Mouse (Mus musculus) lung, adult 2 months (tissue): ENCODE measurements around the gene Gtf3c5.

Source experiments
- CTCF ChIP-seq: fragments of 200-500 bp; IDR thresholded peaks from 2 replicates; pipeline ENCODE4 v1.5.1; 2011; ENCODE audit warnings: mild to moderate bottlenecking, low read length, control low read depth; ENCODE audit not compliant: insufficient read depth
- POLR2A ChIP-seq: fragments of 200-500 bp; IDR thresholded peaks from 2 replicates; pipeline ENCODE4 v1.6.1; 2011; ENCODE audit warnings: low read depth, mild to moderate bottlenecking, control low read depth, low read length, borderline replicate concordance; ENCODE audit errors: extremely low read depth

DNA sequence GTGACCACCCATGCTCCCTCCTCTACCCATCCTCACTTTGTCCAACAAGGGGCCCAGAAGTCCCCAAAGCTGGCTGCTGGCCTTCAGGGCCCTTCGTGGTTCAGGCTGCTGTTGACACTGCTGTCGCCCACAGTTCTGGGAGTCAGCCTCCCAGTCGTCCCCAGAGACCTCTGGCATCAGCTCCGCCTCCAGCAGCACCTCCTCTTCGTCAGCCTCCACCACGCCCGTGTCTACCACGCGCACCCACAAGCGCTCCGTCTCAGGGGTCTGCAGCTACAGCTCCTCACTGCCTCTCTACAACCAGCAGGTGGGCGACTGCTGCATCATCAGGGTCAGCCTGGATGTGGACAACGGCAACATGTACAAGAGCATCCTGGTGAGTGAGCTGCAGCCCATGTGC lies 34.4 kb downstream of the Gtf3c5 start:
- TF ChIP-seq POLR2A, result no peak
- no peak for TF ChIP-seq CTCF
